Mouse (Mus musculus) heart, adult 10 weeks (tissue): ENCODE results near the gene Gpr146. TPM values are rescaled to one million over a fixed set of nuclear protein-coding genes. Genes with fewer than 3 reads are reported as not detected.

ENCODE experiments used
- polyA plus RNA-seq: library from polyadenylated mRNA; stranded (reverse); fragments of 350-450 nt; fragmentation: Illumina TruSeq; extraction: RNeasy Lipid Tissue Mini Kit (QIAGEN cat#74804); gene quantifications from one replicate; pipeline ENCODE4 v1.2.3, GENCODE M21; 2014; ENCODE audit warnings: low read depth, low replicate concordance

Gpr146 gene
- polyA plus RNA-seq = 52.5 TPM

DNA sequence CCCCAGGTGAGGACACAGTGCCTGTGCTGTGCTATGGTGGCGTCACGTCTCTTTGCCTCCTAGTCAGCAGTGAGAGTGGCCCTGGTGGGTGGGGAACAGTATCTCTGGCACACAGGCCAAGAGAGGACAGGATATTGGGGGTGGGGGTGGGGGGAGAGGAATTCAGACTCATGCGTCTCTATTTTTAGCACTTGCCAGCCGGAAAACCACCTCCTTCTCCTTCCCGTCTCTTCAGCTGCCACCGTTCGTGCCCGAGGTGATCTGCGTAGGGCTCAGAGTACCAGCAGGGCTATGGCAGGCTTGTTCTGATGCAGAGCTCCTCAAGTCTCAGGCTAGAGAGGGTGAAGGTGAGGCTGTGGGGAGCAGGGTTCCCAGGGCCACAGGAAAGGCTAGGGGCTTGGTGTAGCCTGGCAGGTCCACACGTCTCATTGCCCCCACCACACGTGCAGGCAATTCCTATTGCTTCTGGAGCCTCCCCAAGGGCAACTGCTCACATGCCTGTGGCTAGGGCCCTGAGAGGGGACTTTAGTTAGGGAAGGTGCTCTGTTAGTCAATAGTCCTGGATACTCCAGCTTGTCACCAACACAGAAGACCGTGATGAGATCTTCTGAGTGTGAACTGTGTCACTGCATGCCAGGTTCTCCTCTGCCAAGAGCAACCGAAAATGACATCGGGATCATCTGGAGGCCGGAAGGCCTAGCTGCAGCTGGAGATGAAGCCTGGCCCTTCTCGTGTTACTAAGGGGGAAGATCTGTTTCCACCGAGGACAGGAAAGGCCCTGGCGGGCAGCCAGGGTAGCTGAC lies at the start of gene Gpr146:
TSS of gene Gpr146 (plus strand) at position 230 of the 803 bp plus-strand sequence.

DNA sequence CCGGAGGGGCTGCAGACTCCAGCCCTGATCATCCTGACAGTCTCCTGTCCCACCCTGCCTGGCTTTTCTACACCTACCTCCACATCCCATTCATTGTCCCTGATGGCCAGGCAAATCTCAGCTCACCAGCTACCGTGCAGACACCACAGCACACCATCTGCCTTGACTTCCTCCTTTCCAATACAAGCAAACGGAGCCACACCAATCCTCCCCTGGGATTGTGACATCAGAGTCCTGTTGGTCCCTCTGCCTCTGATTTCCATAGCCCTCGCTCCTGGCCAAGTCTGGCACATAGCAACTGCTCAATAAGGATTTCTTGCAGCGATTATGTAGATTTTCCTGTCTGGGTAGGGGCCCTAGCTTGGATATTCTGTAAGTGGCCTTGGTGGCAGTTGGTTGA lies 26.4 kb upstream of the Gpr146 start, which contains the start of gene Cox19:
TSS of gene Cox19 (minus strand) at position 285 of the 400 bp plus-strand sequence.

DNA sequence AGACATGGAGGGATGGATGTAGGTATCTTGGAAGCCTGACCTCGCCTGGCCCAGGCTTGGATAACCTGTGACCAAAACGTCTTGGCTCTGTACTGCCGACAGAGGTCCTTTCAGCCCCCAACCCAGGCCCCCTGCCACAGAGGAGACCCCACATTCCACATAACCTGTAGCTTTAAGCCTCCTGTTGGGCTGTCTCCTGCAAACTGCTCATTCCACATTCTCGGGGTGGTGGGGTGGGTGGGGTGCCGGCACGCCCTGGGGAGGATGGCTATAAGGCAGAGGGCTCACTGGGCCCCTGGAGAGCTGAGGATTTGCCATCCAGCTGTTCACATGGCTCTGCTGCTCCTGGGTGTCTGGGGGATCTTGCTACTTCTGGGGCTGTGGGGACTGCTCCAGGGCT lies 25.2 kb upstream of the Gpr146 start, which contains the start of gene Cyp2w1:
TSS of gene Cyp2w1 (plus strand) at position 301 of the 400 bp plus-strand sequence.

DNA sequence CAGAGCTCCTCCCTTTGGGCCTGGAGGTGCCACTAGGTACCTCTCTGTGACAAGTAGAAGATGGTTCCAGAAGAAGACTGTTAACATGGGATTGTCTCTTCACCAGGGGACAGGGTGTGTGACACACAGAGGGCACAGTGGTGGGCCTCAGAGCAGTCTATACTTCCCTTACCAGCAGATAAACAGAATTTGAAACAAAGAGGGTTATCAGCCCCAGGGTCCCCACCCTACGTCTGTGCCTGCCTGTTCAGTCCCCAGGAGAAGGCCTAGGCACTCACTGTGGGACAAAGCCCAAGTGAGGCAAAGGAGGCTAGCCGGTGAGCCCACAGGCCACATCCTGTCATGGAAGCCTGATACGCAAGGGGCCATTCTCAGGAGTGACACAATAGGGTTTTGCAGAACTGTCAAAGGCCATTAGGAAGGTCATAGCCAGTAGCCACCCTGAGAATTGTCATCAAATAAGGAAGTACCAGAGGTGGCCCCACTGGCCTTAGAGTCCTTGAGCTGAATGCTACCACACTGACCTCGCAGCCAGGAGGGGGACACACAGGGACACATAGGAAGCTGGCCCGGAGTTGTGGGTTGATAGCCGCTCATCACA lies 27.4 kb downstream of the Gpr146 start, which contains the start of gene C130050O18Rik:
TSS of gene C130050O18Rik (plus strand) at position 480 of the 601 bp plus-strand sequence.

DNA sequence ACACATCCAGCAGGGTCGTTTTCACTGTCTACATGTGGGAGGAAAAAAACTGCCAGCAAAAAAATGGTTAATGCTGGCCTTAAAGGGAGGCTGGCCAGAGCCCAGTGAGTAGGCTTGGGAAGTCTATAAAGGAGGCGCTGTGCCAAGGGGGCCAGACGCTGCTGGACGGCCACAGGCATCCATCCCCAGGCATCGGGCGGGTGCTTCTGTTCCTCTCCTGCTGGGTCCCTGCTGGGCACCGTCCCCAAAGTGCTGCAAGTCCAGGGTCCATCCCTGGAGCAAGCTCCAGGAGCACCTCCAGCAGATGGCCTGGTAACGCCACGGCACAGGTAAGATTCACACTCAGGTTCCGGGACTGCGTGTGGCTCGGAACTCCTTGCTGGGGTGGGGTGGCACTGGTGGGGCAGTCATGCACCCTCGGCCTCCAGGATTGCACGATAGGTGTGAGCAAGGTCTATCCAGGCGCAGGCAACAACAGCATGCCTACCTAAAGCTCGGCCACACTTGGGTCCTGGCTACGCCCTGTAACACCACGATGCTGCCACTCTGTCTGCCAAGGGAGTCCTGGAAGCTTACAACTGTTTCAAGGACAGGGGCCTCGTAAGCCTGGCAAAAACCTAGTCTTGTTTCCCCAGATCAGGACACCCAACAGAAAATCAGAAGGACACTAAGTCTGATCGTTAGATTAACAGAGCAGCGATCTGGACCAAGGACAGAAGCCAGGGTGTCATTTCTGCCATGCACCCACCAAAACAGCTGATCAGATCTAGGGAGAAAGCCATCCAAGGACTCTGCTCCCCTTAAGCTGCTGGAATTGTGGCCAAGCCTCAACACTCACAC lies 45.7 kb downstream of the Gpr146 start, which contains the start of gene Gper1:
TSS of gene Gper1 (plus strand) at position 126 of the 840 bp plus-strand sequence.

Other genes with a start within 250 kb of the Gpr146 start
- 1.9 TPM for gene Prkar1b, start 227.7 kb upstream of the Gpr146 start, polyA plus RNA-seq
- gene Dnaaf5, start 227.5 kb upstream of the Gpr146 start, polyA plus RNA-seq = 8.7 TPM
- 44.4 TPM for gene Sun1, start 177.1 kb upstream of the Gpr146 start, polyA plus RNA-seq
- gene Get4, start 125.4 kb upstream of the Gpr146 start, polyA plus RNA-seq = 49.9 TPM
- 2.5 TPM for gene Adap1, start 52.1 kb upstream of the Gpr146 start, polyA plus RNA-seq
- 56.3 TPM for gene Cox19, start 26.3 kb upstream of the Gpr146 start, polyA plus RNA-seq
- gene Cyp2w1, start 25.1 kb upstream of the Gpr146 start, polyA plus RNA-seq = not detected
- gene C130050O18Rik, start 27.6 kb downstream of the Gpr146 start, polyA plus RNA-seq = 0.81 TPM
- gene Gper1, start 45.5 kb downstream of the Gpr146 start, polyA plus RNA-seq = 1.1 TPM
- gene 3110082I17Rik, start 82.8 kb downstream of the Gpr146 start, polyA plus RNA-seq = 4.2 TPM
- 13.4 TPM for gene Zfand2a, start 106.9 kb downstream of the Gpr146 start, polyA plus RNA-seq
- gene Uncx, start 165.8 kb downstream of the Gpr146 start, polyA plus RNA-seq = not detected